Mouse (Mus musculus) liver, embryonic 11.5 days (tissue): Measurements from ENCODE around the gene Tnr. TPM values are rescaled to one million over a fixed set of nuclear protein-coding genes. Genes with fewer than 3 reads are reported as not detected.

Experiments used
- ATAC-seq: fragments of 200-750 bp; cut with Nextera tagmentation; replicated peaks from 2 replicates; pipeline ENCODE4 v1.8.0; 2017; ENCODE audit warnings: moderate number of reproducible peaks, mild to moderate bottlenecking, moderate TSS enrichment, moderate library complexity; ENCODE audit not compliant: low FRiP score
- DNase-seq: peaks from one replicate; pipeline ENCODE4 v3.0.0-alpha.2; 2017; ENCODE audit warnings: low spot score
- H3K27ac ChIP-seq: fragments of 300-500 bp; sonication (generic); 2 replicates; pipeline ENCODE4 v1.5.1; 2014; ENCODE audit warnings: mild to moderate bottlenecking, low read depth, low read length, control low read depth
- H3K27me3 ChIP-seq: fragments of 300-500 bp; sonication (generic); replicated peaks from 2 replicates; pipeline ENCODE4 v1.6.1; 2014; ENCODE audit warnings: low read length, mixed read lengths; ENCODE audit not compliant: control insufficient read depth, insufficient read depth
- H3K36me3 ChIP-seq: fragments of 300-500 bp; sonication (generic); 2 replicates; pipeline ENCODE4 v1.6.1; 2014; ENCODE audit warnings: mild to moderate bottlenecking, low read length, moderate library complexity, mixed read lengths; ENCODE audit not compliant: control insufficient read depth, insufficient read depth
- H3K4me1 ChIP-seq: fragments of 300-500 bp; sonication (generic); replicated peaks from 2 replicates; pipeline ENCODE4 v1.6.1; 2014; ENCODE audit warnings: low read length, mixed read lengths; ENCODE audit not compliant: control insufficient read depth, insufficient read depth
- H3K4me2 ChIP-seq: fragments of 300-500 bp; sonication (generic); 2 replicates; pipeline ENCODE4 v1.6.1; 2014; ENCODE audit warnings: mild to moderate bottlenecking, control low read depth, moderate library complexity
- H3K4me3 ChIP-seq: fragments of 300-500 bp; sonication (generic); 2 replicates; pipeline ENCODE4 v1.5.1; 2014; ENCODE audit warnings: low read depth, low read length, control low read depth
- H3K9ac ChIP-seq: fragments of 300-500 bp; sonication (generic); 2 replicates; pipeline ENCODE4 v1.6.1; 2014; ENCODE audit warnings: low read depth, low read length, control low read depth
- H3K9me3 ChIP-seq: fragments of 300-500 bp; sonication (generic); 2 replicates; pipeline ENCODE4 v1.6.1; 2016; ENCODE audit warnings: low read length, inconsistent platforms, mixed read lengths; ENCODE audit not compliant: control insufficient read depth
- WGBS: fragments of 180-500 bp; shearing (Covaris S2); extraction: QIAGEN DNeasy Blood & Tissue Kit; methylation state at CpG from one replicate; pipeline ENCODE4 v1.1.7; 2014; 5-methylcytosine and 5-hydroxymethylcytosine counted together
- polyA plus RNA-seq: library from polyadenylated mRNA; unstranded; fragments of >200 nt; fragmentation: Nextera tagmentation; extraction: Ambion mirVana; gene quantifications from 2 replicates; pipeline ENCODE4 v1.2.1, GENCODE M21; 2014

The Tnr gene
- polyA plus RNA-seq, 1 experiment from 2014 or later, result 0.58 TPM

DNA sequence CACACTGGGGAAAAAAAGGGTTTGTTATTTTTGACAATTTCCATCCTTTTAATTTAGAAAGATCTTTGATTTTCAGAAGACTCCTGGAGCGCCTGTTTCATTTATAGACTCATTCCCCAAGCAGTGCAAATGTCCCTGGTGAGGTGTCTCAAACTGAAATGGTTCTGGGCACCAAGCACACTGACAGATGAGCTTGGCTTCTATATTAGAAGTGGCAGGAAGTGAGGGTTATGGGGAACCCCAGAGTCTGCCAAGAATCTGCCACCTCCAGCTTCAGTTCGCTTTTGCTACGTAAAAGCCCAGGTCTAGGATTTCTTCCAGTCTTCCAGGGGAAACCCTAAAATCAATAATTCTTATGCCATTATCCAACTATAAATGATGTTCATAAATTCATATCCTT, 140.9 kb downstream of the Tnr start:
- no peak for DNase-seq
- 86% methylated on average over 3 of the region's 3 CpGs for WGBS
- no peaks in the 10 kb centered on the region for H3K4me1 ChIP-seq
- no peaks in the 10 kb centered on the region for H3K9me3 ChIP-seq
- H3K9ac ChIP-seq, result no peak overlapping the region
- no peak overlapping the region for H3K27ac ChIP-seq
- no peak for ATAC-seq
- H3K4me2 ChIP-seq, result no peak overlapping the region
- H3K36me3 ChIP-seq, result no peaks in the 10 kb centered on the region
- H3K27me3 ChIP-seq, result no peaks in the 10 kb centered on the region
- H3K4me3 ChIP-seq, result no peak overlapping the region

DNA sequence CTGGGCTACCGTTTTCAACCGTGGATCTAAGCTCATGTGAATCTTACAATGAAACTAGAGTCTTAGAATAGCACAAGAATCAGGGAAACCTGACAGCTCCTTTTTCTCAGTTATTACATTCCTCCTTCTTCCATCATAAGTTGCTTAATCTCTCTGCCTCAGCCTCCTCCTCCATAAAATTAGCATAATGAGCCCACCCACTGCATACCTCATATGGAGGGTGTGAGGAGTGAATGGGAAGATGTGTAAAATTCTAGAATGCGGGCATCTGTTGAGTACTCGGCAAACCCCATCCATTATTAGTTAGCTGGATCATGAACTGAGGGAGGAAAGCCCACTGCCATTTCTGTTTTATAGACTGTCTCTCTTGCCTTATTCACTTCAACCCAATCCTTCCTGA, 141.4 kb downstream of the Tnr start:
- DNase-seq, result no peak
- Histone ChIP-seq H3K4me3 (no peak overlapping the region), H3K4me2 (no peak overlapping the region), H3K27me3 (no peaks in the 10 kb centered on the region), H3K9ac (no peak overlapping the region), H3K9me3 (no peaks in the 10 kb centered on the region), H3K4me1 (no peaks in the 10 kb centered on the region), H3K36me3 (no peaks in the 10 kb centered on the region), H3K27ac (no peak overlapping the region)
- 83% methylated on average over 4 of the region's 4 CpGs for WGBS
- ATAC-seq, result no peak

DNA sequence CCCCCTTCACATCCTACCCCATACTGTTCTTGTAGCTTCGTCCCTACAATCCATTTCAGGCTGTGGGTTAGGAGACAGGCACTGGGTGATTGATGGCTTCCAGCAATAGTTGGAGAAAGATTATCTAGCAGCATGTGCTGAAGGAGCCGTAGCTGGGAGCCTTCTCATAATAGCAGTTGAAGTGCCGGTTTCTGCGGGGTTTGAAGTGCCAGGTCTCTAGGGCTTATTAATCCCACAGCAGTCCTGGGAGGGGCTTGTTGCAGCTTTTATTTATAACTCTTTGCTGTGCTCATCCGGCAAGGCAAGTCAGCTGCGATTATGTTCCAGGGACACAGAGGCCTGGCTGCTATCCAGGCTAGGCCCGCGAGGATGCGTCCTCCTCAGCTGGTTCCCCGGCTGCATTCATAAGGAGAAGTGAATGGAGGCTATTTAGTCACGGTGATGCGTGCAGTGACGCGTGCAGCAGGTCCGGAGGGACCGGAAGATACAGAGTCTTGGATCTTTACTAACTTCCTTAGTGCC, 147.1 kb downstream of the Tnr start:
- DNase-seq (no peak), ATAC-seq (no peak)
- WGBS, result 64% methylated on average over 16 of the region's 16 CpGs
- Histone ChIP-seq H3K4me1 (no peaks in the 10 kb centered on the region), H3K4me3 (no peak overlapping the region), H3K9me3 (no peaks in the 10 kb centered on the region), H3K36me3 (no peaks in the 10 kb centered on the region), H3K27ac (no peak overlapping the region), H3K9ac (no peak overlapping the region), H3K4me2 (no peak overlapping the region), H3K27me3 (no peaks in the 10 kb centered on the region)

DNA sequence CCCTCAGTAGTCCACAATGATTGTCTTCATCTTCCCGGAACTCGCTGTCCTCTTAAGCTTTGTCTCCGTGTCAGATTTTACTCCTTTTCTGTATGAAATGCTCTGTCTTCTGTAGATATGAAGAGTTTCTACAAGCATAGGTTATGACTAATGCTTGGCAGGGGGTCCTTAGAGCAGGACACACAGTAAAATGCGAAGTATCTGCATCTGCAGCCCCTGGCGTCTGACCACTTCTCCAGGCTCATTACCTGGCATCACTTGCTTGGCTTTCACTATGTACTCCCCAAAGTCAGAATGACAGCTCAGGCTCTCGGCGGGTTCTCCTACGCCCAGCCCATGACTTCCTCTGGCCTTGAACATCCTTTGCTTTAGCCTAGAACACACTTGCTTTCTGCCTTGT, 147.6 kb downstream of the Tnr start:
- no peaks in the 10 kb centered on the region for H3K36me3 ChIP-seq
- DNase-seq (no peak), ATAC-seq (no peak)
- H3K27me3 ChIP-seq, result no peaks in the 10 kb centered on the region
- no peak overlapping the region for H3K9ac ChIP-seq
- no peak overlapping the region for H3K27ac ChIP-seq
- no peak overlapping the region for H3K4me3 ChIP-seq
- H3K4me2 ChIP-seq, result no peak overlapping the region
- H3K9me3 ChIP-seq, result no peaks in the 10 kb centered on the region
- WGBS, result 82% methylated on average over 8 of the region's 8 CpGs
- H3K4me1 ChIP-seq, result no peaks in the 10 kb centered on the region

DNA sequence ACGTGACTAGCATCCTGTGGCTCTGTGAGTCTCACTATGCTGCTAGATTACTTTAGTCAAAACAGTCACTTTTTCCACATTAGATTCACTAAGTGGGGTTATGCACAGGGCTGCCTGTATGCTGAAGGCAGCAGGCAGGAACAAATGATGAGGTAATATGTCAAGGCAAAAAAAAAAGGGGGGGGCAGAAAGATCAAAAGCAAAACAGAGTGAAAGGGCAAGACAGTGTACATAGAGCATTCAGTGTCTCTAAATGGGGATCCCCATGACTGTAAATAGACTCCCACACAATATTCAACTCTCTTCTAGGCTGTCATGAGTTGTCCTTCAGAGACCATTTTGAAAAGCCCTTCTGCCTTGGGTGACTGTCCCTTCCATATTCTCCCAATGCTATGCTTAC, 150.7 kb downstream of the Tnr start:
- no peaks in the 10 kb centered on the region for H3K9me3 ChIP-seq
- H3K4me2 ChIP-seq, result no peak overlapping the region
- H3K9ac ChIP-seq, result no peak overlapping the region
- H3K27ac ChIP-seq, result no peak overlapping the region
- no peaks in the 10 kb centered on the region for H3K36me3 ChIP-seq
- no peaks in the 10 kb centered on the region for H3K4me1 ChIP-seq
- H3K27me3 ChIP-seq, result no peaks in the 10 kb centered on the region
- ATAC-seq (no peak), DNase-seq (no peak)
- H3K4me3 ChIP-seq, result no peak overlapping the region
- 55% methylated on average over 1 of the region's 1 CpGs for WGBS

DNA sequence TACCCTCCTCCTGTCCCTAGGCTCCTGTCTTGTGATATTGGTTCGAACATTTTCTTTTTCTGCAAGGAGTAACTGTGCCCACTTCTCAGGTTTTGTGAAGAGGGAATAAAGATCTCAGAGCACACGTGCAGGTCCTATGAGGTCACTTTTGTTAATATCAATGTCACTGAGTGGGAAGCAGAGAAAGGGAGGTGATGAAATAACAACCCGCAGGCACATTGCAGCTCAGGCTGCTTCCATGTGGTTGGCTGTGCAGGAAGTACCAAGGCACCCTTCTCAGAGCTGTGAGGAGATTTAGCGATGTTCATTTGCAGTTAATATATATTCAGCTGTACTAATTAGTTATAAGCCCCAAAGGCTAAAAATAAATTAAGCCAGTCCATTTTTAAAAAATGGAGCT, 151.9 kb downstream of the Tnr start:
- Histone ChIP-seq H3K9me3 (no peaks in the 10 kb centered on the region), H3K27ac (no peak overlapping the region), H3K9ac (no peak overlapping the region), H3K27me3 (no peaks in the 10 kb centered on the region), H3K4me1 (no peaks in the 10 kb centered on the region), H3K4me3 (no peak overlapping the region), H3K4me2 (no peak overlapping the region), H3K36me3 (no peaks in the 10 kb centered on the region)
- ATAC-seq, result no peak
- 68% methylated on average over 4 of the region's 4 CpGs for WGBS
- DNase-seq, result no peak

DNA sequence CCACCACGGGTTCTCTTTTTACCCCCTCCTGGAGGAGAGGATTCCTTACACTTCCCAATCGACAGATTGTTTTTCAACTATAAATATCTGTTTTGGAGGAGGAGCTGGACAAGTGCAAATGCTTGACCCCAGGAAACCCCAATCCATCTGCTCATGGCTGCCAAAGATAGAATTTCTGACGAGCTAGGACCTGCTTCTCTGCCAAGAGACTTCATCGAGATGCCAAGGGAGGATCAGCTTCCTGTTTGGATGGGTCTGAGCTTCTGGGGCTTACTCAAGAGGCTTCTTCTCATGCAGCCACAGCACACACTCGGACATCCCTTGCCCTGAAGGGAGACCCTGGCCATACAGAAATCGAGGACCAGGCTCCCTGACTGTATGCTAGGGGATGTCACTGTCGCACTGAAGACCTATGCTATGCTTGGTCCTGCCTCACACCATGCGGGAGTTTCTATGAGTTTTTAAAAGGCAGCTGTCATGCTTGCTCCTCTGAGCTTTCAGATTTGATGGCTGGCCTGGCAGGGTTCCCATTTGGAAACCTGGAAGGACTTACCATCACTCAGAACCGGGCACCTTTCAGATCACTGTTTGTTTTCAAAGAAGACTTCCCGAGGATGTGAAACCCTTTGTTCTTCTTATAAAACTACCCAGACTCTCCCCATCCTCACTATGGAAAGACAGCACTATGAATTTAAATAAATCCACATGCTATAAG, 154.8 kb downstream of the Tnr start:
- no peak for ATAC-seq
- no peak overlapping the region for H3K9ac ChIP-seq
- H3K27me3 ChIP-seq, result no peaks in the 10 kb centered on the region
- no peaks in the 10 kb centered on the region for H3K36me3 ChIP-seq
- H3K27ac ChIP-seq, result no peak overlapping the region
- 70% methylated on average over 10 of the region's 10 CpGs for WGBS
- no peak overlapping the region for H3K4me2 ChIP-seq
- no peaks in the 10 kb centered on the region for H3K9me3 ChIP-seq
- H3K4me3 ChIP-seq, result no peak overlapping the region
- no peak for DNase-seq
- H3K4me1 ChIP-seq, result no peaks in the 10 kb centered on the region

DNA sequence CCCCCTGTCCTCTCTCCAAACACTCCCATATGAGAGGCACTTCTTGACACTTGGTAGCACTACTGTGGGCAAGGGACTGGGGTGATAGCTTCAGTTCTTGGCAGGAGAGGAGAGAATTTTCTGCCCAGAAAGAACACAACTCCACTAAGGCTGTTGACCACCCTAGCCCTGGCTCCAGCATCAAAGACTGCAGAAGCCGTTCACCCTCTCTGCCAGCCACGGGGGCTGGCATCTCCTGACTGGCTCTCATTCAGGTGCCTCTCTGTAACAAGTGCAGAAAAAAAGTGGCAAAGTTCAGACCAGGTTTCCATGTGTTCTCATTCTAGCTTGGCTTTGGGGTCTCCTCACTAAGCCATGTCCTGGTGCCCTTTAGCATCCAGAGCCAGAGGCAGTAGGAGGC, 157.7 kb downstream of the Tnr start:
- WGBS, result 64% methylated on average over 2 of the region's 2 CpGs
- H3K27me3 ChIP-seq, result no peaks in the 10 kb centered on the region
- H3K9ac ChIP-seq, result no peak overlapping the region
- no peaks in the 10 kb centered on the region for H3K4me1 ChIP-seq
- no peak overlapping the region for H3K4me2 ChIP-seq
- no peak overlapping the region for H3K27ac ChIP-seq
- H3K4me3 ChIP-seq, result no peak overlapping the region
- ATAC-seq (no peak), DNase-seq (no peak)
- H3K36me3 ChIP-seq, result no peaks in the 10 kb centered on the region
- H3K9me3 ChIP-seq, result no peaks in the 10 kb centered on the region

DNA sequence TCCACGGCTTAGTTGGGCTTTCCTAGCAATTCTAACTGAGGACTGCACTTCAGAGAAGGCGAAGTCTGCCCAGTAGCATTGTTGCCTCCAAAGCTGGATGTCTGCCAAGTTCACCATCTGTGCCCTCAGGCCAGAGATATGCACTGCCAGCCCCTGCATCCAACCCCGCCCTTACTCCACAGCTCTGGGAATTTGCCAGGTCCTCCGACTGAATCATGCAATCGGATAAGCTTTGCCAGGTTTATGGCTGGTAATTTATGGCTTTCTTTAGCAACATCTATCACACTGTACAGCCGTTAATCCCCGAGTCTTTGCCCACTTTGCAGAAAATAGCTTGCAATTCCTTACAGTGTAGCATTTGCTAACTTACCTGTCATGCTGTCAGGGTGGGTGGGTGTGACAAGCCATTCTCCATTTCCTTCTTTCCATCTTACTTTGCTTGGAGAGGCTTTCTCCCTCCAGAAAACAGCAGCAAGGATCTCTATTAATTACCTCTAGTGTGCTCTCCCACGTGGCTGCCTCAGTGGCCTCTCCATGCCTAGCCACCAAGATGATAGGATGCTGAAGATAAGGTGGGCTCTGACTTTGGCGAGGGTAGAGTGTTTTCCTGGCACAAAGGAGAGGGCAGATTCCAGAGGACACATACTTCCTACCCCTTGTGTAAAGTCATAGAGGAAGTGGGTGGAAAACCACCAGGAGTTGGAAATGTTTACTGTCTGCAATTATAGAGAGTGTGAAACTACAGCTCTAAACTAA, 163.1 kb downstream of the Tnr start:
- Histone ChIP-seq H3K4me1 (no peaks in the 10 kb centered on the region), H3K27me3 (no peaks in the 10 kb centered on the region), H3K4me2 (no peak overlapping the region), H3K36me3 (no peaks in the 10 kb centered on the region), H3K4me3 (no peak overlapping the region), H3K27ac (no peak overlapping the region), H3K9ac (no peak overlapping the region), H3K9me3 (no peaks in the 10 kb centered on the region)
- DNase-seq (no peak), ATAC-seq (no peak)
- 54% methylated on average over 9 of the region's 9 CpGs for WGBS
